Mouse (Mus musculus) olfactory bulb, adult 2 months (tissue): ENCODE data around the gene Mgrn1. TPM values are rescaled to one million over a fixed set of nuclear protein-coding genes. Genes with fewer than 3 reads are reported as not detected.

Experiments
- H3K27ac ChIP-seq: fragments of 200-500 bp; 2 replicates; pipeline ENCODE4 v1.5.1; 2012; ENCODE audit warnings: low read depth, low read length; ENCODE audit not compliant: insufficient read depth
- H3K4me1 ChIP-seq: fragments of 200-500 bp; 2 replicates; pipeline ENCODE4 v1.6.1; 2012; ENCODE audit warnings: low read length; ENCODE audit not compliant: control insufficient read depth, insufficient read depth
- H3K4me3 ChIP-seq: fragments of 200-500 bp; 2 replicates; pipeline ENCODE4 v1.5.1; 2012; ENCODE audit warnings: mild to moderate bottlenecking, low read depth, low read length, moderate library complexity; ENCODE audit not compliant: insufficient read depth
- CTCF ChIP-seq: fragments of 200-500 bp; IDR thresholded peaks from 2 replicates; pipeline ENCODE4 v1.5.1; 2012; ENCODE audit warnings: low read depth, mild to moderate bottlenecking, low read length, moderate library complexity; ENCODE audit not compliant: insufficient read depth
- POLR2A ChIP-seq: fragments of 200-500 bp; IDR thresholded peaks from 2 replicates; pipeline ENCODE4 v1.6.1; 2012; ENCODE audit warnings: mild to moderate bottlenecking, low read depth, low read length, moderate library complexity; ENCODE audit not compliant: insufficient read depth
- WGBS: fragments of 180-500 bp; shearing (Covaris S2); methylation state at CpG from one replicate; pipeline ENCODE4 v1.1.7; 2018; 5-methylcytosine and 5-hydroxymethylcytosine counted together
- polyA plus RNA-seq: library from polyadenylated mRNA; stranded (reverse); fragments of >200 nt; gene quantifications from 2 replicates; pipeline ENCODE4 v1.2.4, GENCODE M21; 2012; ENCODE audit warnings: low replicate concordance; ENCODE audit not compliant: missing spikeins, insufficient read depth, insufficient read length

The Mgrn1 gene
- polyA plus RNA-seq, 1 experiment = not detected

GRCm38 (mm10) chr16:4912074-4912648 is 26.1 kb downstream of the Mgrn1 start:
- Histone ChIP-seq H3K4me1 (peaks cover 24% of the 10 kb centered on the region), H3K4me3 (no peak overlapping the region), H3K27ac (peak overlapping the region; percentile 23; the same call in 1 of the 2 replicates)
- 78% methylated on average over 10 of the region's 10 CpGs for WGBS
- TF ChIP-seq CTCF = no peak
- no peak for TF ChIP-seq POLR2A

- Histone ChIP-seq H3K4me3 (no peak overlapping the region), H3K27ac (peak overlapping the region; percentile 62), H3K4me1 (peaks cover 17% of the 10 kb centered on the region)
- 46% methylated on average over 11 of the region's 11 CpGs for WGBS
- TF ChIP-seq POLR2A (no peak), CTCF (no peak)
Measured at GRCm38 (mm10) chr16:4912907-4913782, 27.1 kb downstream of the Mgrn1 start.

GRCm38 (mm10) chr16:4913783-4914735 is 28.0 kb downstream of the Mgrn1 start:
- 29% methylated on average over 12 of the region's 12 CpGs for WGBS
- H3K27ac ChIP-seq = peak overlapping the region; percentile 62
- peaks cover 17% of the 10 kb centered on the region for H3K4me1 ChIP-seq
- no peak overlapping the region for H3K4me3 ChIP-seq
- TF ChIP-seq CTCF (0 out of 2 replicates have a peak, but pooled peaks have one; percentile 53), POLR2A (no peak)

GRCm38 (mm10) chr16:4915931-4916330 is 29.9 kb downstream of the Mgrn1 start:
- TF ChIP-seq POLR2A (no peak), CTCF (no peak)
- Histone ChIP-seq H3K27ac (no peak overlapping the region), H3K4me1 (peaks cover 17% of the 10 kb centered on the region), H3K4me3 (no peak overlapping the region)
- 60% methylated on average over 3 of the region's 3 CpGs for WGBS

GRCm38 (mm10) chr16:4916608-4917007 is 30.6 kb downstream of the Mgrn1 start:
- peaks cover 17% of the 10 kb centered on the region for H3K4me1 ChIP-seq
- 85% methylated on average over 2 of the region's 2 CpGs for whole genome bisulfite sequencing
- H3K27ac ChIP-seq = no peak overlapping the region
- no peak for TF ChIP-seq POLR2A
- TF ChIP-seq CTCF = no peak
- no peak overlapping the region for H3K4me3 ChIP-seq

GRCm38 (mm10) chr16:4920556-4920955 is 34.5 kb downstream of the Mgrn1 start:
- no peak overlapping the region for H3K27ac ChIP-seq
- 76% methylated on average over 4 of the region's 4 CpGs for whole genome bisulfite sequencing
- H3K4me3 ChIP-seq = no peak overlapping the region
- TF ChIP-seq CTCF = no peak
- TF ChIP-seq POLR2A = no peak
- H3K4me1 ChIP-seq = no peaks in the 10 kb centered on the region

- H3K4me1 ChIP-seq = peaks cover 12% of the 10 kb centered on the region
- H3K4me3 ChIP-seq = no peak overlapping the region
- no peak overlapping the region for H3K27ac ChIP-seq
- WGBS = 85% methylated on average over 6 of the region's 6 CpGs
- TF ChIP-seq CTCF = no peak
- TF ChIP-seq POLR2A = no peak
Measured at GRCm38 (mm10) chr16:4922481-4922880, 36.4 kb downstream of the Mgrn1 start.

GRCm38 (mm10) chr16:4923996-4924395 is 37.9 kb downstream of the Mgrn1 start:
- Histone ChIP-seq H3K27ac (no peak overlapping the region), H3K4me3 (no peak overlapping the region), H3K4me1 (peaks cover 18% of the 10 kb centered on the region)
- 89% methylated on average over 5 of the region's 5 CpGs for WGBS
- TF ChIP-seq POLR2A = no peak

GRCm38 (mm10) chr16:4927967-4928366 is 41.9 kb downstream of the Mgrn1 start:
- Histone ChIP-seq H3K27ac (no peak overlapping the region), H3K4me1 (peaks cover 20% of the 10 kb centered on the region), H3K4me3 (no peak overlapping the region)
- TF ChIP-seq POLR2A (no peak), CTCF (no peak)
- WGBS = 89% methylated on average over 7 of the region's 7 CpGs
